Mouse (Mus musculus): ENCODE measurements around the gene Prcp.

Prcp gene

DNA sequence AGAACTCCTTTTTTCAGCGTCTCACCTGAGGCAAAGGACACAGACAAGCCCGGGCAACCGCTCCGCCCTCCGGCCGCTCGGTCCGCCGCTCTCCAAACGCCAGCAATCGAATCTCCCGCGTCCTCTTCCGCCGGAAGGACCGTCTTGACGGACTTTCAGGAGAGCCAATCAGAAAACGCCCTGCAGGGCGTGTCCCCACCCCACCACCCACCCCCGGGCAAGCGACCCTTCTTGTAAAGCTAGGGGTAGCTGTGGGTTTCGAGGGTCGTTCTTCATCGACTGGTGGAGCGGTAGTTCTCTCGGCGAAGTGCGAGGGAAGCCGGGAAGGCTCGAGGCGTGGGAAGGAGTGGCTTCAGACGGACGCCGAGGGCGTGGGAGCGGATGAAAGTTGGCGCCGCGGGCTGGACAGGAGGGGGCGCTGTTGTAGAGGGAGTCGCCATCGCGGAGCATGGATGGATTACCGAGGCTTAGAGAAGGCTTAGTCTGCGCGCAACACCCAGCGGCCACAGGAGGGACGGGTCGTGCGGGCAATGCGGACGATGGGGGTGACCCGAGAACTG, at the start of gene Prcp, which contains the start of gene Ddias:
Prcp (plus strand) TSS at position 355 of the 560 bp plus-strand sequence.
Ddias (minus strand) TSS at position 132 of the 560 bp plus-strand sequence.
- peak; percentile 94 for DNase-seq

DNA sequence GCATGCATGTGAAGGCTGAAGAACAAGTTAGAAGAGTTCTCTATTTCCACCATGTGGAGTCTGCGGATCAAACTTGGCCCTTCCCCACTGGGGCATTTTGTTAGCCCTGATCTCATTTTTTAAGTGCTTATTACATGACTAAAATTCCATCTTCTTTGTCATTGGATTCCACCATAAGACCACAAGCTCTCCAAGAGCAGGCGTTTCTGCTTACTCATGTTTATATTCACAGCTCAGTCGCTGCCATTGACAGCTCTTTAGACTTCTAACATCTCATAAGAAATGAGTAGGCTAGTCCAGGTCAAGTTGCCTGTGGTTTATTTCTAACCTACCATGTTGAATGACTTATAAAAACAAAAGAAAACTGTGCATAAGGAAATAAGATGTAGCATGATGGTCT, 48.0 kb upstream of the Prcp start:
- DNase-seq = no peak

DNA sequence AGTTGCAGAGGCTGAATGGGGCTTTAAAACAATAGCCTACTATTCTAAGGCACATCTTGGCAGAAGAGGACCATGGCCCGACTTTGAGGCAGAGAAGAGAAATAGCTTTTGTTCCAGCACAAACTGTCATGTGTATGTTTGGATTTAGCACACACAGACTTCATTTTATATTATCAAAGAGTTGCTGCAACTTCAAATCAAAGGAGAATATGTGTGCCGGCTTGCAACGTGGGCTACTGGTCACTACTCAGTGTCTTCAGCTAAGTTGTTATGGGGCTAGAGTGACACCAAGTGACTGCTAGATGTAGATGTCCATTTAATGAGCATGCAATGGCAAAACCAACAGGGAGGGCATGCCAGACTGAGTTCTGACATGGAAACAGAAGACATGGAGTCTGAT, 46.3 kb upstream of the Prcp start:
- DNase-seq = no peak

DNA sequence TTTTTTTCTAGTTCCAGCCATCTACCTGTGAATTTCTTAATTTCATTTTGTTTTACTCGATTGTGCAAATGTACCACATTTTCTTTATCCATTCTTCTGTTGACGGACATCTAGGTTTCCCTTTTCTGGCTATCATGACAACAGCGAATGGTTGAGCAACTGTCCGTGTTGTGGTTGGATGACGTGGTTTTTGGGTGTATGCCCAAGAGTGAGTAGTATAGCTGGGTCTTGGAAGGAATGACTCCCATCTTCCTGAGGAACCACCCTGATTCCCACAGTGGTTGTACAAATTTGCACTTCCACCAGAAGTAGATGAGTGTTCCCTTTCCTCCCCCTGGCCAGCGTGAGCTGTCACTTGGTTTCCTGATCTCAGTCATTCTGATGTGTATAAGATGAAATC, 41.9 kb upstream of the Prcp start:
- no peak for DNase-seq

DNA sequence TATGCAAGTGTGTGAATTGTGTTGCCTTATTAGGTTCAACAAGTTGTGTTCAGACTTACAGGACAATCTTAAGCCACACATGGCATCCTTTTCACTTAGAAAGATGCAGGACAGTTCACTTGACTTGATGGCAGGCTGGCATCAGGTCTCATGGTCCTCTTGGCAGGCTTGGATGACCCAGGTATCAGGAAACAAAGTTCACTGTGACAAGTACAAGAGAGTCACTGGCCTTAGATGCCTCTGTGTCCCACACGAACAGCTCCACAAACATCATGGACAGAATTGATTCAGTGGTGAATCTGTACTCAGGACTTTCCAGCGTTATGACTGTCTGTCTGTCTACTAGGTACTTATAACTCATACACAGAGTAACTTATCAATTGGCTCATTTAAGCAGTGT, 39.9 kb upstream of the Prcp start:
- no peak for DNase-seq

DNA sequence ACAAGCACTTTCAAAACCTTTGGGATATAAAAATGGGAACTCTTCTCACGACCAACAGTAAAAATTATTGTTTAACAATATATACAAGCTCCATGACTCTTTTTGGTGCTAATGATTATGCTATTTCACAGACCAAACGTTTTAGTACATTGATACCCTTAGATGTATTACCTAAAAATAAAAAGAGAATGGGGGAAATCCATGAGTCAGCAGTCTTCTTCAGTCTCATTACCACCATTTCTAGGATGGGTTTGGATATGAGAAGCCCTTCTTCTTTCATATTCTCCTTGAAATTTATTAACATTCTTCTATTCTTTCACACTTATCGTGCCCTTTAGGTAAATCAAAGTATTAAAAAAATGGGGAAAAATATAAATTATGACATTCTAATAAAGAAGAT, 37.8 kb upstream of the Prcp start:
- no peak for DNase-seq

DNA sequence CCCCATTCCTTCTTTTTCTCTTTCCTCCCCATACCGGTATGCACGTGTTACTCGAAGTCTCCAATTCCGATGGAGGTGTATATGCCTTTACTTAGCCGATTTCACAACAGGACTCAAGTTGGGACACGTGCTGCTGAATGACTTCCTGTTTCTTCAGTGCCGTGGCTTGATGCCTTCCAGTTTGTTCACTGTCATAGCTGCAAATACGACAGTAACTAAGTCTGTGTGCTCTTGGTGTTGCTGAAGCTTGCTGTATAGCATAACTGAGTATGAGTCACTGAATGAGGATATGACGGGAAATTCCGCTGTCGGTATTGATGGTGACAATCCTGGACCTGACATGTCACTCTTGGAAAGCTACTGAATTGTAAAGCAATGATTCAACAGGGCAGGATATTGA, 37.0 kb upstream of the Prcp start:
- no peak for DNase-seq

DNA sequence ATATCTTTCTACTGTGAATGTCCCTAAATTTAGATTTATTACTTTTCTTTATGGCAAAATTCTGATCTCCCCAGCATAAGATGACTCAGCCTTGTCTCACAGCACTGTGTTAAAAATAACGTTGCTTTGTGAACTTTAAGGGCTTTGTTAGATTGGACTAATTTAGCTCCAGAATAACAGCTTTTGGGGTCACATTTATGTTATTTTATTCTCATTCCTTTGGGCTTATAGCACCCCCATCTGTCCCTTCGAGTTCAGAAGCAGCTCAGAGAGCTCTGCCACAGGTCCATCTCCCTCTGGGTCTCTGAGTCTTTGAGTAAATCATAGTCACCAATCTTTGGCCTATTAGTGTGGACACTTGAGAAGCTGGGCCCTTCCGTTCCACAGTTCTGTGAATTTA, 36.4 kb upstream of the Prcp start:
- DNase-seq = no peak

DNA sequence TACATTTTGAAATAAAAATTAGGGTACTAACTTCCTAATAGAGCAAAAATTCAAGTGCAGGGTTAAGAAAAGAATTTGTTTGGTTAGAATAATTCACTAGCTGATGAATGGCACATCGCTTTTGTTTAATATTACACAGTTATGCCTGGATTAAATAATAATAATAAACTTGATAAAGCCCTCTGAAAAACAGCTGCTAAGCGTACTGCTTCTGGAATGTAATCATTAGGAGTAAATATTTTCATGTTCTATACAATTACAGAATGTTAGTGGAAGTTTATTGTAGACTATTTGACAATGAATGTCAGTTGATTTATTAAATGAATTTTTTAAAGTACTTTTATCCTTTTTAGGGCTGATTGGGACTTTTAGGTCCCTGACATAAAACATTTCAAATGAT, 32.0 kb upstream of the Prcp start:
- no peak for DNase-seq

DNA sequence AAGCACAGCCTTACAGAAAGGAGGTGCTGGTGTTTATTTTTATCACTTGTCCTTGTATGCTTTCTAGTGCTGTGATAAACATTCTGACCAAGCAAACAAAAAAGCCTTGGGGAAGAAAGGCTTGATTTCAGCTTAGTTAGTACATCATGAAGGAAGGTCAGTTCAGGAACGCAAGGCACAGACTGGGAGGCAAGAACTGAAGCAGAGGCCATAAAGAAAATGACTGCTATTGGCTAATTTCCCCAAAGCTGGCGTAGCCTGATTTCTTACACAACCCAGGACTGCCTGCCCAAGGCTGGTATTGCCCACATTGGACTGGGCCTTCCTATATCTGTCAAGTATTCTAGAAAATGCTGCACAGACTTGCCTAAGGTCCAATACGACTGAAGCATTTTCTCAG, 26.0 kb upstream of the Prcp start:
- no peak for DNase-seq

DNA sequence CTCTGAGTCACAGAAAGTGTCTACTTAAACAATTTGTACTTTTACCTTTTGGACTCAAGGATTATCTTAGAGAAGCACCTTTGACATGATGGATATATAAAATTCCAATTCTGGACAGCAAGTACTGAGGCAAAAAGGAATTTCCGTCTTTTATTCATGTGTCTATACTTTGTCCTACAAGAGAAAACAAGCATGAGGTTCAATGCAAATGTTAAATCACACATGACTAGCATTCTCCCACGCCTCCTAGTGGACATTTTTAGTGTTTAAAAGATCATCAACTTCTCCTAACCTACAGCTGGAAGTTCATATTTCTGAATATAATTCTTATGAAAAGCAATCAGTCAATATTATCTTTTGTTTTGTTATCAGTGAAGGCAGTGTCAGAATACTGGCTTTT, 7.7 kb upstream of the Prcp start:
- no peak for DNase-seq

DNA sequence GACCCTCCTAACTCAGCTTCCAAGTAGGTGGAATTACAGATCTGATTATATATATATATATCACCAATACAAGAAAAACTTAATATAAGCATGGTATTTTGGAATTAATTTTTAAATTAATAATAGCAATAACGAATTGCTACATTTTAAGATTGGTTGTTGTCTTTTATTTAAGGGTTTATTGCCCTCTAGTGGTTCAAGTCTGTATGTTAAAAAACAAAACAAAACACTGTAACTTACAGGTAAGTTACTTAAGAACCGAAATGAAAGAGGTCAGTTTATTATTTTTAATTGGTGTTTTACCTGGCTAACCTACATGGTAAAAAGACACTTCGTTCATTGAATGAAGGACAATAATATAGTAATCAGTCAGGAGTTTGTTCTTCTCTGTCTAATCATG, 4.1 kb upstream of the Prcp start:
- DNase-seq = no peak

DNA sequence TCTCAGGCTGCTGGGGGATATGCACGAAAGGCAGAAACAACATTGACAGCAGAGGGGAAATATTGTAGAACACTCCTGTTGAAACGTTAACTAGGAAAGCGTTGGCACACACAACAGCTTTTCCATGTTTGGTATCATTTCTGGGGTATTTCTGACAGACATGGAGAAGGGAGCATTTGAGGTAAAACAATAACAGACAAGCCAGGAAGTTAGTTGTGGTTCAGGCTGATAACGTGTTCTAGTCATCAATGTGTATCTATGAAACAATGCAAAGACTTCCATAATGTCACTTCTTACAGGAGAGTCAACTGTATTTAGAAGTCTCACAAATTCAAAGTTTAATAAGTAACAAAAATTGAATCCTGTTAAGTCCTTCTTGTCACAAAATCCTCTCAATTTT, 2.7 kb upstream of the Prcp start:
- no peak for DNase-seq

DNA sequence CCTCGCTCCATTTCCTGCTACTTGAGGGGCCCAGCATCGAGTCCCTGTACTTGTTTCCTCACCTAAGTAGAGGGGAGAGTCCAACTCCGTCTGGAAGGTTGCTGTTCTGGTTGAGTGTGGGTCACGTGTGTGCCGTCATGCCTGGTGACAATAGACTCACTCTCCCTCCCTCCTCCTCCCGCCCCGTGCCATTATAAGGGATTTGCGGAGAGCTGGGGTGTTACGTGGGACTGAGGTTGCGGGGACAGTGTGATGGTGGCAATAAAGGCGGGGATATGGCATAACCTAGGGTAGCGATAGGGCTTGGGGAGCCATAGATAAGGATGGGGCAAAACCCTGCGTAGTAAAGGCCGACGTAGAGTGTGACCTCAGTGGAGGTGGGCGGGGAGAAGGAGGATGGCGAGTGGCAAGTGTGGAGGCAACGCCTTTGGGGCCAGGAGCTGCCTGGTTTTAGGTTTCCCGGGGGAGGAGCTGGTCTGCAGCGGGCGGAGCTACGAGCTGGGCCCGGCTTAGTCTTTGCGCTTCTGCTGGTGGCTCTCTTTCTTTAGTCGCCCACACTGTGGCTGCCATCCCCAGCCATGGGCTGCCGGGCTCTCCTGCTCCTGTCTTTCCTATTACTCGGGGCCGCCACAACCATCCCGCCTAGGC, 615 bp downstream of the Prcp start:
- peak; percentile 97 for DNase-seq

DNA sequence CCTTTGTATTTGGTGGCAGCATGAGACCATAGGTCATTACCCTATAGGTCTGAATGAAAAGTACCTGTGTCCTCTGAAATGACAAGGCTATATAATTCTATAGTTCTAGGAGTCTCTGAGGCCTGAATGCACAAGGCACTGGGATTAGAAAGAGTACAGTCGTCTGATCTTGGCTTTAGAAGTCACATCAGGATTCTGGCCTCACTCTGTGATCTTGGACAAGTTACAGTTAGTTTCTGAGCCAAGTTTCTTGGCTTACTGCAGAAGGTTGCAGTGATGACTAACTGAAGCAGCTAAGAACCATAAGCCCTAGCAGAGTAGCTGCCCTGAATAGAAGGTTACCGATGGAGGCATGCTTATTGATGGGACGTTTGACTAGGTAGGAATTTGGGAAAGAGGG, 1.8 kb downstream of the Prcp start:
- DNase-seq = no peak

DNA sequence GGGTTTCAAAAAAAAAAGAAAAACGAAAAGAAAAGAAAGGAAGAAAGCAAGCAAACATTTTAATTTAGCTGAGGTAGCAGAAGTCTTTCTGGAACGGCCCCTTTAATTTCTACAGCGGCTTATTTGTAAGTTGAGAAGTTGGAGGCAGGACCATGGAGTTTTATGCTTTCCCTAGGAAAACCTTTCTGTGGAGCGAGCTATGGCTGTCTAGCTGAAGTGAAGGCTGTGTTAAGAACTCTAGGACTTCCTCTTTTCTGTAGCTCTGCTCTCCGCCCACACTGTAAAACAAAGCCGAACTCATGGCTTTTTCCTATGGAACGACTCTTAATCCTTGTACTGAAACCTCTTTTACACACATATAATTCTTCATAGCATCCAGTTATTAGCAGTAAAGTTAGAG, 2.3 kb downstream of the Prcp start:
- DNase-seq = no peak

DNA sequence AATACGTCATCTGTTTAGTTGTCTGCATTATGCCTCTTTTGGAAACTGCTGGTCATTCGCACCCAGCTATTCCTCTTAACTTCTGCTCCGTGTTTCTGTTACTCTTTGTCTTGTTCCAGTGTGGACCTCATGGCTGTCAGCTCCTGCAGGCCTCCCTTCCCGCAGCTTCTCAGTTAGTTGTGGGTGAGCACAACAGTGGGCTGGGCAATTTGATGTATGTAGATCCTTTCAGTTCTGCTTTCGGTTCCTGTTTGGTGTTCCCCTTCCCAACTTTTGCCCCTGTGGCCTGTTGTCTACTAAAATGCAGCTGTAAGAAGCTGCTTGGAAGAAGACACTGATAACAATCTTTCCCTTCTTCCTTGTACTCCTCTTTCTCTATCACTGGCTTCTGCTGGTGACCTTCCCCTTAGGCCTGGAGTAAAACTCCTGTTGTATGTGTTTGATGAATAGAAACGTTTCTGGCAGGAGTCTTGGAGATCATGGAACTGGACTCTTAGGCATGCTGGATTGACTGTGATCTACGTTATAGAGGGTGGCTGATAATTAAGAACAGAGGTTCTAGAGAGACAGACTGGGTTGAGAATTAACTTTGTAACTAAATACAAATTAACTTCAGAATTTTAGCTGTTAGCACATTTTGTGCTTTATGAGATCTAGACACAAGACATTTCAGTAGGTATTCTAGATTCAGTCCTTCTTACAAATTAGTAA, 4.5 kb downstream of the Prcp start:
- peak; percentile 18 for DNase-seq

DNA sequence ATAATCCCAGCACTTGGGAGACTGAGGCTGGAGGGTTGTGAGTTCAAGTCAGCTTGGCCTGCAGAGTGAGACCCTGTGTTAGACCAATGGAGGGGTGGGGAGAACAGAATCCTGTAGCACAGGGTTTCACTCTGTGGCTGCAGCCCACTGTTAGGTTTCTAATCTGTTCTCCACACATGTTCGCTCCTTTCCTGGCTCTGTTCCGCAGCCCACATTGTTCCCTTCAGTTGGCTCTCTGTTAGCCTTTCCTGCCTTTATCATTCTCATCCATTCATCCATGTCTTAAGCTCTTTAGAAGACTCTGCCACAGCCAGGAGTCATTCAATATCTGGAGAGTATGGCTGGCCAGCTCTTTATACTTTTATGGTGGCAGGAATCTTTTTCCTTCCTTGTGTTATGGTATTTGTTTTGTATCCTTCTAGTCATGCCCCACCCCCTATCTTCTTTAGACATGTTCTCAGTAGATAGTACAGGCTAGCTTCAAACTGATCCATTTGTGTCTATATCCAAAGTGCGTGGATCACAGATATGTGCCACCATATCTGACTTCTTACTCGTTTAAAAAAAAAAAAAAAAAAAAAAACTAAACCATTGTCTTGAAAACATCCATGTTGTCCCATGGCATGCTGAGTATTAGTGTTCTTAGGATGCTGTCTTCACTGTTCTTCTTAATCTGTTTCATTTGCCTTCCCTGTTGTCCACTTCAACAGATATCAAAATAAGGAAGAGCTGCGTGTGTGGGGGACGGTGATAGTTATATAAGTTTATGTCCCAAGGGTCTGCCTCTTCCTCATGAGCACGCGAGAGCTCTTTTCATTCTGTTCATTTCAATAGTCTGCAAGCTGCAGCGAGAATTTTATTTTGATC, 9.8 kb downstream of the Prcp start:
- peak; percentile 56 for DNase-seq

DNA sequence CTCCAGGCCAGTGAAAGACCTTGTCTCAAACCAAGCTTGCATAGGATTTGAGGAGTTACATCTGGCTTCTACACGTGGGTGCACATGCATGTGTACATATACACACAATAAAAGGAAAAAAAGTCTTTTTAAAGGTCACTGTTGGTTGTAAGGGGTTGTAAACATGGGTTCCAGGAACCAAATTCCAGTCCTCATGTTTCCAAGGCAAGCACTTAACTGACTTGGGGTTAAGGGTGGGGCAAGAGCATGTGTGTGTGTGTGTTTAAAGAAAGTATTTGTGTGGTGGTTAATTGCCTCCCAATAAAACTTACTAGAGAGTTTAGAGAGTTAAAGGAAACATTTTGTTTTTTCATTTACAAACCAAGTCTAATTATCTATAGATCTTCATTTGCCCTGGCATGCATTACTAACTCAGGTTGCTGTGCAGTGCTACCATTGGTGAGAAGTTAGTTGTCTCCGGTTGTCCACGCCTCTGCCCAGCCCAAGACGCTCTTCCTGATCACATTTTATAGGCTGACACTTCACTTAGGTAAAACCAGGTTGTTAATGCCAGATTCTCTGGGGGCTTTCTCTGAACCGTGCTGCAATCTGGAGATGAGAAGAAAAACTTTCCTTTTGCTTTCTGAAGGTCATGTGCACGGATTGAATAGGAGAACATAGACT, 10.9 kb downstream of the Prcp start:
- DNase-seq = no peak

DNA sequence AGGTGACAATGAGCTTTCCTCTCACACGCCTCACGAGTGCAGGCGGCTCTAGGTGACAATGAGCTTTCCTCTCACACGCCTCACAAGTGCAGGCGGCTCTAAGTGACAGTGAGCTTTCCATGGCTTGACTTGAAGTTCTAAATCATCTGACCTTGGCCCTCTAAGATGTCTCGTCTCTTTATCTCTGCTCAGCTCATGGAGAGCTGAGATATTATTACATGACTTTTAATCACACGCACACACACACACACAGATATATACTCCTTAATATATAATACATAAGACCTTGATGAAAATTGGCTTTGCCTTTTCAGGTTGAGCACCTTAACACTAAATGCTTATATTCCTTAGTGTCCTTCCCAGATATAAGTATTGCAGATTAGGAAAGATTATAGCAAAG, 12.5 kb downstream of the Prcp start:
- no peak for DNase-seq

DNA sequence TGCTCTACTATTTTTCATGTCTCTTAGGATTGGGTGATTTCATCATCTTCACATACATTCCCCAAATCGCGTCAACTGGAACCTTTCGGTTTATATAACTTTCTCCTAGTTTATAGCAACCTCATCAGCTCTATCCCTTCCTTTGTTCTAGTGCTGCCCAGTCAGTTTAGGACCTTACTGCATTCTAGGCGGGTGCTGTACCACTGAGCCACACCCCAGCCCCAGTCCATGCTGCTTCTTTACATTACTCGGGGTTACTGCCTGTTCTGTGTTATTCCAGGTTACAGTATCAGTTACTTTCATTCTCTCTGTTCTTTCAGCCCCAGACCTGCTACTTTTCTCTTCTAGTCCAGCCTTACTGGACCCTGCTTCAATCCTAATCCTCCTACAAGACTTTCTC, 13.0 kb downstream of the Prcp start:
- DNase-seq = peak; percentile 41

DNA sequence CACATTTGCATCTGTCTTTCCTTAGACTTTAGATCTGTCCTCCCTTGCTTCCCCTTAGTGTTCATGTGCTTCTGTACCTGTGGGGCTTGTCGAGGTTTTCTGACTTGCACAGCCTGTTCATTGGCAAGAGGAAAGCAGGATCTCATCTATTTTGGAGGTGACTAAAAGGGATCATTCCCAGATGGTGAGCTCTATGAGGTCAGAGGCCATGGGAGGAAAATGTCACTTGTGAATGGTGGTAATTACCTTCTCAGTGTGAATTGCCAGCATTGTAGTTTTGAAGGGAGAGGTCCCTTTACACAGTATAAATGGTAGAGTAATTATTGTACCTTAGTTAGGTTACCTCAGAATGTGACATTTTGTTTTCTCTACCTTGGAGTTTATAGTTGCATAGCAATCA, 15.9 kb downstream of the Prcp start:
- no peak for DNase-seq

DNA sequence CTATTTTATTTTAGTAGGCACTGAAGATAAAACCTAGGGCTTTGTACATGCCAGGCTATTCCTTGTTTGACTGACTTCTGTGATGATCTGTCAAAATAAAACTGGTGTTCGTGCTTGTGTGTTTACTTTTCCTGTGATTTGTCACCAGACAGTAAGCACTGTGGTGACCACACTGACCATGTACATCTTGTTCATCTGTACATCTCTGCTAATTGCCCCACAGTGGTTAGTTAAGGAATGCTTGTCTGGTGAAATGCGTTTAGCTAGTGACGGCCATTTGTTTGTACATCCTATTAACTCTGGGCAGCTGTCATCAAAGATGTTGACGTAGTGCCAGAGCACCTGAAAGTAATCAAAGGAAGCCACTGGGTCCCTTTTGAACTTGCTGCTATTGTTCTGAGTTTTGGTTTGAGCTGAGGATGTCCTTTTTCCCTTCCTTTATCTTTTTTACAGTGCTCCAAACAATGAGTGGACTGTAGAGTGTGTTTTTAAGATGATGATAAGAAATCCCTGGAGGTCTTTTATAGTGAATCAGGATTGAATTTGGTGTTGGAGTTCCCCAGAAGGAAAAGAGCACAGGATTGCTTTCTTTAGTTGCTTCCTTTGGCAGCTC, 16.5 kb downstream of the Prcp start:
- DNase-seq = no peak

All from liver (tissue).